Mouse (Mus musculus): ENCODE data around the gene Lce1m. TPM values are rescaled to one million over a fixed set of nuclear protein-coding genes. Genes with fewer than 3 reads are reported as not detected.

Lce1m gene
- total and polyA plus RNA-seq, 2 experiments = not detected

DNA sequence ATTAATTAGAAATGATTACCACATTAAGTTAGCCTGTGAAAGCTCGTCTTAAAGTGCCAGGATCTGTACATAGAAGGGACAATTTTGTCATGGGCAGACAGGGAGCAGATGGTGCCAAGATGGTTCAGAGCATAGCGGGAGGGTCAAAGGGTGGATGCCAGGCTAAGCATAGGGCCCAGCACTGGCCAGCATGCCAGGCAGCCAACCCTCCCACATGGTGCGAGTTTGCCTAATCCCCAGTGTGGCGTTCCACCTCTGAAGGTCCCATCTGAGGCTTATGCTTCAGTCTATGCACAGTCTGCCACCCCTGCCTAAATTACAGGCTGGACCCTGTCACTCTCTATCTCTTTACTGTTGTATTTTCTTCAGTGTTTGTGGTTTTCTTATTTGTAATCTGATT, 16.0 kb downstream of the Lce1m start:
- Histone ChIP-seq H3K9ac (ENCODE audit: low read depth, low read length) (no peak overlapping the region), H3K36me3 (ENCODE audit: control insufficient read depth, insufficient read depth, low read length) (no peaks in the 10 kb centered on the region), H3K4me3 (ENCODE audit: insufficient read depth, low read depth, low read length) (no peak overlapping the region), H3K27me3 (ENCODE audit: control insufficient read depth, insufficient read depth, low read length) (no peaks in the 10 kb centered on the region; the same call in 1 of the 2 replicates), H3K79me2 (ENCODE audit: control insufficient read depth, insufficient read depth, low read length) (no peaks in the 10 kb centered on the region), H3K27ac (replicated peaks; ENCODE audit: insufficient read depth, low read depth, low read length) (no peak overlapping the region), H3K4me1 (ENCODE audit: control insufficient read depth, insufficient read depth, low read length) (no peaks in the 10 kb centered on the region)
- TF ChIP-seq CTCF (IDR thresholded peaks at IDR 0.05; ENCODE audit: low read depth, low read length) = no peak
- no peak for TF ChIP-seq POLR2A (IDR thresholded peaks at IDR 0.05; ENCODE audit: extremely low read depth, insufficient read depth, low read length)
- DNase-seq (ENCODE audit: extremely low read depth, low read depth, low spot score) = no peak
- 70% methylated on average over 4 of the region's 4 CpGs for WGBS

GRCm38 (mm10) chr3:93000621-93001020, 18.2 kb downstream of the Lce1m start:
- Histone ChIP-seq H3K36me3 (ENCODE audit: control insufficient read depth, insufficient read depth, low read length) (no peaks in the 10 kb centered on the region), H3K4me1 (ENCODE audit: control insufficient read depth, insufficient read depth, low read length) (no peaks in the 10 kb centered on the region), H3K4me3 (ENCODE audit: insufficient read depth, low read depth, low read length) (no peak overlapping the region), H3K79me2 (ENCODE audit: control insufficient read depth, insufficient read depth, low read length) (no peaks in the 10 kb centered on the region), H3K9ac (ENCODE audit: low read depth, low read length) (no peak overlapping the region), H3K27ac (replicated peaks; ENCODE audit: insufficient read depth, low read depth, low read length) (no peak overlapping the region), H3K27me3 (ENCODE audit: control insufficient read depth, insufficient read depth, low read length) (no peaks in the 10 kb centered on the region; the same call in 1 of the 2 replicates)
- 58% methylated on average over 3 of the region's 3 CpGs for WGBS
- DNase-seq (ENCODE audit: extremely low read depth, low read depth, low spot score) = no peak
- no peak for TF ChIP-seq POLR2A (IDR thresholded peaks at IDR 0.05; ENCODE audit: extremely low read depth, insufficient read depth, low read length)
- no peak for TF ChIP-seq CTCF (IDR thresholded peaks at IDR 0.05; ENCODE audit: low read depth, low read length)

DNA sequence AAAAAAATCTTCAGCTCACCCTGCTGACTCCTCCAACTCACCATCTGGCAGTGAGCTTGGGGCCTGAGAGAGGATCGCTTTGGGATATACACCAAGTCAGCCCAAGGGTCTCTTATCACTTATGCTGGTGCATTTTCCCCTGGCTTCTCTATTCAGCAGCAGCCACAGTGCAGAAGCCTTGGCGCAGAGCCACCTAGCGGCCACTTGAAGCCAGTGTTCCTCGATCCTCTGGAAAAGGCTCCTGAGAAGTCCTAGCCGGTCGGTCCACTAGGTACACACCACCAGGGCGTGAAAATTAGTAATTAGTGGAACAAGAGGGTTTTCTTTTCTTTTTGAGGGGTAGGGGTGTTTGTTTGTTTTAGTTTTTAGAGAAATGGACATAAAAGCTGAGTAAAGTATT, 20.2 kb downstream of the Lce1m start:
- H3K4me1 ChIP-seq (ENCODE audit: control insufficient read depth, insufficient read depth, low read length) = no peaks in the 10 kb centered on the region
- WGBS = 3% methylated on average over 7 of the region's 7 CpGs
- H3K36me3 ChIP-seq (ENCODE audit: control insufficient read depth, insufficient read depth, low read length) = no peaks in the 10 kb centered on the region
- no peaks in the 10 kb centered on the region; the same call in 1 of the 2 replicates for H3K27me3 ChIP-seq (ENCODE audit: control insufficient read depth, insufficient read depth, low read length)
- H3K9ac ChIP-seq (ENCODE audit: low read depth, low read length) = no peak overlapping the region
- no peak overlapping the region for H3K4me3 ChIP-seq (ENCODE audit: insufficient read depth, low read depth, low read length)
- no peak overlapping the region for H3K27ac ChIP-seq (replicated peaks; ENCODE audit: insufficient read depth, low read depth, low read length)
- peak; percentile 87 for TF ChIP-seq CTCF (IDR thresholded peaks at IDR 0.05; ENCODE audit: low read depth, low read length)
- no peak for TF ChIP-seq POLR2A (IDR thresholded peaks at IDR 0.05; ENCODE audit: extremely low read depth, insufficient read depth, low read length)
- DNase-seq (ENCODE audit: extremely low read depth, low read depth, low spot score) = peak; percentile 37
- H3K79me2 ChIP-seq (ENCODE audit: control insufficient read depth, insufficient read depth, low read length) = no peaks in the 10 kb centered on the region

GRCm38 (mm10) chr3:92991926-92992325, 26.9 kb downstream of the Lce1m start, which contains the start of gene Lce3f:
Gene Lce3f, plus strand, starts transcription at chr3:92992226.
- Histone ChIP-seq H3K79me2 (ENCODE audit: control insufficient read depth, insufficient read depth, low read length) (no peaks in the 10 kb centered on the region), H3K4me1 (ENCODE audit: control insufficient read depth, insufficient read depth, low read length) (no peaks in the 10 kb centered on the region), H3K27me3 (ENCODE audit: control insufficient read depth, insufficient read depth, low read length) (no peaks in the 10 kb centered on the region), H3K36me3 (ENCODE audit: control insufficient read depth, insufficient read depth, low read length) (no peaks in the 10 kb centered on the region), H3K27ac (replicated peaks; ENCODE audit: insufficient read depth, low read depth, low read length) (no peak within 1 kb of the TSS), H3K9ac (ENCODE audit: low read depth, low read length) (no peak within 1 kb of the TSS), H3K4me3 (ENCODE audit: insufficient read depth, low read depth, low read length) (no peak within 1 kb of the TSS)
- no peak for DNase-seq (ENCODE audit: extremely low read depth, low read depth, low spot score)
- TF ChIP-seq POLR2A (IDR thresholded peaks at IDR 0.05; ENCODE audit: extremely low read depth, insufficient read depth, low read length) = no peak
- TF ChIP-seq CTCF (IDR thresholded peaks at IDR 0.05; ENCODE audit: low read depth, low read length) = no peak

DNA sequence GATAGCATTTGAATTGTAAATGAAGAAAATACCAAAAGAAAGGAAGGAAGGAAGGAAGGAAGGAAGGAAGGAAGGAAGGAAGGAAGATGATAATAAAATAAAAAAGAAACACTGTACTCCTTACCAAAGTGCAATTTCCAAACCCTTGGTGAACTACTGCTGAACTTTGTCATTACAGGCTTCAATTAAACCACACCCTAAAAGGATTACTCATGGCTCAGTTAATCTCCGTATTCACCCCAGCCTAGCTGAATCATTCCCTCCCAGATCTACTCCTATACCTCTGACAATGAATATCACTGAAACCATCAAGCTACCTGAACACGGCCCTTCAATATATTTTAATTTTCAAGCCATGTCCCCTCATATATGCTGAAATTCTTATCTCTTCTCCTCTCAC, 40.4 kb downstream of the Lce1m start:
- Histone ChIP-seq H3K27me3 (ENCODE audit: control insufficient read depth, insufficient read depth, low read length) (no peaks in the 10 kb centered on the region), H3K4me1 (ENCODE audit: control insufficient read depth, insufficient read depth, low read length) (no peaks in the 10 kb centered on the region), H3K9ac (ENCODE audit: low read depth, low read length) (no peak overlapping the region), H3K27ac (replicated peaks; ENCODE audit: insufficient read depth, low read depth, low read length) (no peak overlapping the region), H3K36me3 (ENCODE audit: control insufficient read depth, insufficient read depth, low read length) (no peaks in the 10 kb centered on the region), H3K79me2 (ENCODE audit: control insufficient read depth, insufficient read depth, low read length) (no peaks in the 10 kb centered on the region), H3K4me3 (ENCODE audit: insufficient read depth, low read depth, low read length) (no peak overlapping the region)
- 68% methylated on average over 2 of the region's 2 CpGs for WGBS
- no peak for DNase-seq (ENCODE audit: extremely low read depth, low read depth, low spot score)
- TF ChIP-seq CTCF (IDR thresholded peaks at IDR 0.05; ENCODE audit: low read depth, low read length) (no peak), POLR2A (IDR thresholded peaks at IDR 0.05; ENCODE audit: extremely low read depth, insufficient read depth, low read length) (no peak)

Other genes with a start within 250 kb of the Lce1m start
- gene Lce1i, start 240.2 kb downstream of the Lce1m start, total RNA-seq (2014; rRNA removed) = not detected in 2 replicates
- gene Lce1i, start 240.2 kb downstream of the Lce1m start, polyA plus RNA-seq (2012; rRNA removed) = not detected in 2 replicates
- gene Lce1j, start 228.5 kb downstream of the Lce1m start, total RNA-seq (2014; rRNA removed) = not detected in 2 replicates
- gene Lce1j, start 228.5 kb downstream of the Lce1m start, polyA plus RNA-seq (2012; rRNA removed) = not detected in 2 replicates
- not detected in 2 replicates for gene Lce1k, start 211.2 kb downstream of the Lce1m start, total RNA-seq (2014; rRNA removed)
- not detected in 2 replicates for gene Lce1k, start 211.2 kb downstream of the Lce1m start, polyA plus RNA-seq (2012; rRNA removed)
- gene Kprp, start 191.8 kb downstream of the Lce1m start, total RNA-seq (2014; rRNA removed) = not detected in 2 replicates
- not detected in 2 replicates for gene Kprp, start 191.8 kb downstream of the Lce1m start, polyA plus RNA-seq (2012; rRNA removed)
- not detected in 2 replicates for gene Lce1l, start 167.8 kb downstream of the Lce1m start, total RNA-seq (2014; rRNA removed)
- gene Lce1l, start 167.8 kb downstream of the Lce1m start, polyA plus RNA-seq (2012; rRNA removed) = not detected in 2 replicates
- not detected in 2 replicates for gene 2310050C09Rik, start 148.8 kb downstream of the Lce1m start, total RNA-seq (2014; rRNA removed)
- gene 2310050C09Rik, start 148.8 kb downstream of the Lce1m start, polyA plus RNA-seq (2012; rRNA removed) = not detected in 2 replicates
- not detected in 2 replicates for gene Lce3a, start 92.8 kb downstream of the Lce1m start, total RNA-seq (2014; rRNA removed)
- gene Lce3a, start 92.8 kb downstream of the Lce1m start, polyA plus RNA-seq (2012; rRNA removed) = not detected in 2 replicates
- not detected in 2 replicates for gene Lce3b, start 86.1 kb downstream of the Lce1m start, total RNA-seq (2014; rRNA removed)
- not detected in 2 replicates for gene Lce3b, start 86.1 kb downstream of the Lce1m start, polyA plus RNA-seq (2012; rRNA removed)
- gene Lce3c, start 74.6 kb downstream of the Lce1m start, total RNA-seq (2014; rRNA removed) = not detected in 2 replicates
- not detected in 2 replicates for gene Lce3c, start 74.6 kb downstream of the Lce1m start, polyA plus RNA-seq (2012; rRNA removed)
- gene Lce3d, start 61.7 kb downstream of the Lce1m start, total RNA-seq (2014; rRNA removed) = not detected in 2 replicates
- gene Lce3d, start 61.7 kb downstream of the Lce1m start, polyA plus RNA-seq (2012; rRNA removed) = not detected in 2 replicates
- not detected in 2 replicates for gene Lce3e, start 52.0 kb downstream of the Lce1m start, total RNA-seq (2014; rRNA removed)
- not detected in 2 replicates for gene Lce3e, start 52.0 kb downstream of the Lce1m start, polyA plus RNA-seq (2012; rRNA removed)
- not detected in 2 replicates for gene Lce3f, start 26.8 kb downstream of the Lce1m start, total RNA-seq (2014; rRNA removed)
- gene Lce3f, start 26.8 kb downstream of the Lce1m start, polyA plus RNA-seq (2012; rRNA removed) = not detected in 2 replicates
- not detected in 2 replicates for gene Crct1, start 3.4 kb downstream of the Lce1m start, total RNA-seq (2014; rRNA removed)
- gene Crct1, start 3.4 kb downstream of the Lce1m start, polyA plus RNA-seq (2012; rRNA removed) = not detected in 2 replicates
- not detected in 2 replicates for gene Gm4858, start 49.8 kb upstream of the Lce1m start, total RNA-seq (2014; rRNA removed)
- gene Gm4858, start 49.8 kb upstream of the Lce1m start, polyA plus RNA-seq (2012; rRNA removed) = not detected in 2 replicates
- not detected in 2 replicates for gene Crnn, start 125.7 kb upstream of the Lce1m start, total RNA-seq (2014; rRNA removed)
- gene Crnn, start 125.7 kb upstream of the Lce1m start, polyA plus RNA-seq (2012; rRNA removed) = not detected in 2 replicates
- not detected in 2 replicates for gene Flg2, start 178.2 kb upstream of the Lce1m start, total RNA-seq (2014; rRNA removed)
- not detected in 2 replicates for gene Flg2, start 178.2 kb upstream of the Lce1m start, polyA plus RNA-seq (2012; rRNA removed)

Data from liver, adult 2 months (tissue).